Mouse (Mus musculus) neural tube, embryonic 15.5 days (tissue): ENCODE measurements at regions not wholly inside any gene's neighbourhood (a gene's known extent, or its start where the extent isn't known, plus 50 kb on each side); places are given as distances from the start of the nearest gene placed in this dataset.
A peak's percentile ranks its signal among the peaks of the same experiment; 100 is the strongest.

Experiments used
- ATAC-seq: fragments of 200-750 bp; cut with Nextera tagmentation; 2 replicates; pipeline ENCODE4 v1.8.0; 2017; ENCODE audit warnings: mild to moderate bottlenecking, moderate TSS enrichment, moderate library complexity; ENCODE audit not compliant: low FRiP score
- H3K27ac ChIP-seq: fragments of 300-500 bp; sonication (generic); replicated peaks from 2 replicates; pipeline ENCODE4 v1.5.1; 2015; ENCODE audit warnings: mild to moderate bottlenecking, inconsistent platforms
- H3K27me3 ChIP-seq: fragments of 300-500 bp; sonication (generic); replicated peaks from 2 replicates; pipeline ENCODE4 v1.6.1; 2015; ENCODE audit warnings: inconsistent platforms
- H3K36me3 ChIP-seq: fragments of 300-500 bp; sonication (generic); 2 replicates; pipeline ENCODE4 v1.6.1; 2015; ENCODE audit warnings: inconsistent platforms
- H3K4me1 ChIP-seq: fragments of 300-500 bp; sonication (generic); 2 replicates; pipeline ENCODE4 v1.6.1; 2015; ENCODE audit warnings: inconsistent platforms
- H3K4me2 ChIP-seq: fragments of 300-500 bp; sonication (generic); 2 replicates; pipeline ENCODE4 v1.6.1; 2015; ENCODE audit warnings: inconsistent platforms, mild to moderate bottlenecking, moderate library complexity
- H3K4me3 ChIP-seq: fragments of 300-500 bp; sonication (generic); replicated peaks from 2 replicates; pipeline ENCODE4 v1.5.1; 2015; ENCODE audit warnings: mild to moderate bottlenecking, inconsistent platforms
- H3K9ac ChIP-seq: fragments of 300-500 bp; sonication (generic); replicated peaks from 2 replicates; pipeline ENCODE4 v1.6.1; 2015; ENCODE audit warnings: mild to moderate bottlenecking, inconsistent platforms
- H3K9me3 ChIP-seq: fragments of 300-500 bp; sonication (generic); replicated peaks from 2 replicates; pipeline ENCODE4 v1.6.1; 2016; ENCODE audit warnings: inconsistent platforms
- WGBS: fragments of 180-500 bp; shearing (Covaris S2); methylation state at CpG from one replicate; pipeline ENCODE4 v1.1.7; 2015; ENCODE audit warnings: mixed read lengths; 5-methylcytosine and 5-hydroxymethylcytosine counted together

GRCm38 (mm10) chr13:3752334-3752733 is 51.8 kb downstream of the Calml3 start:
- Histone ChIP-seq H3K27me3 (no peaks in the 10 kb centered on the region), H3K4me2 (no peak overlapping the region), H3K27ac (no peak overlapping the region), H3K9ac (no peak overlapping the region), H3K9me3 (no peaks in the 10 kb centered on the region), H3K4me1 (no peaks in the 10 kb centered on the region), H3K4me3 (no peak overlapping the region), H3K36me3 (no peaks in the 10 kb centered on the region)
- ATAC-seq: no peak
- 86% methylated on average over 5 of the region's 5 CpGs for WGBS

GRCm38 (mm10) chr13:3751222-3751621 is 52.9 kb downstream of the Calml3 start:
- no peak for ATAC-seq

GRCm38 (mm10) chr13:3750756-3751155 is 53.4 kb downstream of the Calml3 start:
- Histone ChIP-seq H3K4me2 (no peak overlapping the region), H3K9me3 (no peaks in the 10 kb centered on the region), H3K9ac (no peak overlapping the region), H3K4me1 (no peaks in the 10 kb centered on the region), H3K27ac (no peak overlapping the region), H3K27me3 (no peaks in the 10 kb centered on the region), H3K36me3 (no peaks in the 10 kb centered on the region), H3K4me3 (no peak overlapping the region)
- no peak for ATAC-seq
- whole genome bisulfite sequencing: 71% methylated on average over 1 of the region's 1 CpGs

More at GRCm38 (mm10) chr13:3751222-3751621, 52.9 kb downstream of the Calml3 start:
- no peak overlapping the region for H3K9ac ChIP-seq
- 89% methylated on average over 1 of the region's 1 CpGs for WGBS
- H3K27ac ChIP-seq: no peak overlapping the region
- no peaks in the 10 kb centered on the region for H3K4me1 ChIP-seq
- no peak overlapping the region for H3K4me3 ChIP-seq
- no peaks in the 10 kb centered on the region for H3K9me3 ChIP-seq
- no peak overlapping the region for H3K4me2 ChIP-seq
- H3K27me3 ChIP-seq: no peaks in the 10 kb centered on the region
- H3K36me3 ChIP-seq: no peaks in the 10 kb centered on the region

- Histone ChIP-seq H3K9me3 (no peaks in the 10 kb centered on the region), H3K9ac (no peak overlapping the region), H3K4me2 (no peak overlapping the region), H3K36me3 (no peaks in the 10 kb centered on the region), H3K4me3 (no peak overlapping the region), H3K4me1 (no peaks in the 10 kb centered on the region), H3K27ac (no peak overlapping the region), H3K27me3 (no peaks in the 10 kb centered on the region)
- ATAC-seq: no peak
- 81% methylated on average over 3 of the region's 3 CpGs for WGBS
These were observed 54.5 kb downstream of the Calml3 start for GRCm38 (mm10) chr13:3749646-3750045.

GRCm38 (mm10) chr13:3748859-3749258 is 55.3 kb downstream of the Calml3 start:
- Histone ChIP-seq H3K27me3 (no peaks in the 10 kb centered on the region), H3K4me1 (no peaks in the 10 kb centered on the region), H3K27ac (no peak overlapping the region), H3K36me3 (no peaks in the 10 kb centered on the region), H3K9ac (no peak overlapping the region), H3K4me3 (no peak overlapping the region), H3K9me3 (no peaks in the 10 kb centered on the region), H3K4me2 (no peak overlapping the region)
- ATAC-seq: no peak
- WGBS: 76% methylated on average over 5 of the region's 5 CpGs

- 72% methylated on average over 10 of the region's 10 CpGs for WGBS
- Histone ChIP-seq H3K36me3 (no peaks in the 10 kb centered on the region), H3K4me1 (peaks cover 11% of the 10 kb centered on the region), H3K9ac (no peak overlapping the region), H3K9me3 (no peaks in the 10 kb centered on the region), H3K27me3 (no peaks in the 10 kb centered on the region), H3K4me2 (no peak overlapping the region), H3K4me3 (no peak overlapping the region), H3K27ac (no peak overlapping the region)
- ATAC-seq: no peak
These were observed 57.6 kb downstream of the Calml3 start for GRCm38 (mm10) chr13:3746524-3746923.

GRCm38 (mm10) chr13:3744870-3745269 is 59.2 kb downstream of the Calml3 start:
- Histone ChIP-seq H3K4me1 (peaks cover 11% of the 10 kb centered on the region), H3K36me3 (no peaks in the 10 kb centered on the region), H3K4me3 (no peak overlapping the region), H3K4me2 (no peak overlapping the region), H3K27me3 (no peaks in the 10 kb centered on the region), H3K9me3 (no peaks in the 10 kb centered on the region), H3K27ac (no peak overlapping the region), H3K9ac (no peak overlapping the region)
- 84% methylated on average over 3 of the region's 3 CpGs for WGBS
- no peak for ATAC-seq

- Histone ChIP-seq H3K27ac (no peak overlapping the region), H3K4me1 (peaks cover 11% of the 10 kb centered on the region), H3K4me3 (no peak overlapping the region), H3K27me3 (no peaks in the 10 kb centered on the region), H3K4me2 (no peak overlapping the region), H3K9me3 (no peaks in the 10 kb centered on the region), H3K9ac (no peak overlapping the region), H3K36me3 (no peaks in the 10 kb centered on the region)
- no peak for ATAC-seq
- 89% methylated on average over 6 of the region's 6 CpGs for WGBS
These were observed 60.2 kb downstream of the Calml3 start for GRCm38 (mm10) chr13:3743692-3744457.

- Histone ChIP-seq H3K4me2 (no peak overlapping the region), H3K9me3 (no peaks in the 10 kb centered on the region), H3K27me3 (no peaks in the 10 kb centered on the region), H3K36me3 (no peaks in the 10 kb centered on the region), H3K4me1 (peaks cover 11% of the 10 kb centered on the region), H3K9ac (no peak overlapping the region), H3K4me3 (no peak overlapping the region), H3K27ac (peak overlapping the region; percentile 63; the same call in 1 of the 2 replicates)
- ATAC-seq: peak; percentile 54; the same call in 1 of the 2 replicates
- WGBS: 52% methylated on average over 4 of the region's 4 CpGs
These were observed 61.2 kb downstream of the Calml3 start for GRCm38 (mm10) chr13:3742763-3743401.

GRCm38 (mm10) chr13:3742094-3742730 is 61.9 kb downstream of the Calml3 start:
- H3K9me3 ChIP-seq: no peaks in the 10 kb centered on the region
- H3K9ac ChIP-seq: no peak overlapping the region
- peak overlapping the region; percentile 63; the same call in 1 of the 2 replicates for H3K27ac ChIP-seq
- no peak overlapping the region for H3K4me2 ChIP-seq
- 59% methylated on average over 2 of the region's 2 CpGs for WGBS
- H3K4me1 ChIP-seq: peaks cover 11% of the 10 kb centered on the region
- peak; percentile 71 for ATAC-seq
- no peaks in the 10 kb centered on the region for H3K36me3 ChIP-seq
- H3K4me3 ChIP-seq: no peak overlapping the region
- H3K27me3 ChIP-seq: no peaks in the 10 kb centered on the region

- Histone ChIP-seq H3K27me3 (no peaks in the 10 kb centered on the region), H3K36me3 (no peaks in the 10 kb centered on the region), H3K4me1 (peaks cover 4% of the 10 kb centered on the region; the same call in 1 of the 2 replicates), H3K4me2 (no peak overlapping the region), H3K27ac (no peak overlapping the region), H3K9me3 (no peaks in the 10 kb centered on the region), H3K4me3 (no peak overlapping the region), H3K9ac (no peak overlapping the region)
- ATAC-seq: no peak
- WGBS: 6% methylated on average over 2 of the region's 2 CpGs
These were observed 73.5 kb downstream of the Calml3 start for GRCm38 (mm10) chr13:3730699-3731021.
